Mouse (Mus musculus) kidney, adult 8-10 months (tissue): ENCODE results near the gene Gm5426.
"Not testable (repeated sequence)": the region's sequence is repeated elsewhere in the genome, so short reads cannot be mapped to it uniquely, and the experiment has no call there.

Source experiments
- DNase-seq, 2 experiments: peaks; one replicate each; pipeline ENCODE4 v3.0.0; 2022

Gene Gm5426

DNA sequence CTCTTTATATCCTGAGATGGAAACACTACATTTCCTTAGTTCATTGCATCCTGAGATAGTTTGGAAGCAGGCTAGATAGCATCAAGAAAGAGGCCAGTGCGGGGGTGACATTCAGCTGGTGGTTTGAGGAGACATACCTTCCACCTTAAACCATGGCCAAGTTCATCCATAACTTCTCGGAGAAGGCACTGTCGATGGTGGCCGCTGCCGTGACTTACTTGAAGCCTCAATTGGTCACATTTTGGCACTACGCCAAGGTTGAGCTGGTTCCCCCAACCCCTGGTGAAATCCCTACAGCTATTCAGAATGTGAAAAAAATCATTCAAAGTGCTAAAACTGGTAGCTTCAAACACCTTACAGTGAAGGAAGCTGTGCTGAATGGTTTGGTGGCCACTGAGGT, at the start of gene Gm5426:
Gene Gm5426, plus strand, starts transcription at position 153 of the 400 bp plus-strand sequence.
- not testable (repeated sequence) for DNase-seq

GRCm38 (mm10) chr10:96089744-96090143, 46.7 kb upstream of the Gm5426 start:
- no peak for DNase-seq

- no peak for DNase-seq
Measured at GRCm38 (mm10) chr10:96090388-96090787, 46.0 kb upstream of the Gm5426 start.

DNA sequence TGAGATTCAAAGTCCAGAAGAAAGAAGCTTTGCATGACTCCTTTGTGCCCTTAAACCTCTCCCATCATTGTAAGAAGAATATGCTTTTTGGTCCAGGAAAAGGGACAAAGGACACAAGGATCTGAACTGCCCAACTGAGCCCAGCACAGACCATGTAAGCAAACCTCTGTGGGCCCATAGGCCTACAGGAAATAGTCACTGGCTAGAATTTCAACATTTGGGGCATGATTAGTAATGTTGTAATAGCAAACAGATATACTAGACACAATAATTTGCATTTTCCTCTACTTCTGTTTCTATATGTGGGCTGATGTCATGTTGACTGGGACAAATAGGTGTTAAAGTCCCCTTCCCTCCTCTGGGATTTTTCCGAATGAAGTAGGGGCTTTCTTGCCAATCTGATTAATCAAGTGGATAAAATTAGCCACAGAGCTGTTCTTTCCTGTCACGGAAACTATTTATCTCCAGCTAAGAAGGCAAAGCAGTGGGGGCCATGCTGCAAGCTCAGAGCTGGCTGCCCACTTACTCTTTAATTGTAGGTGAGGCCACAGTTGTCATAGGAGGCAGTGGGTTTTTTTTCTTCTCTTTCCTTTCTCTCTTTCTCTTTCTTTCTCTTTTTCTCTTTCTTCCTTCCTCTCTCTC, 42.4 kb upstream of the Gm5426 start:
- DNase-seq = no peak

- DNase-seq = no peak
Measured at GRCm38 (mm10) chr10:96094559-96094958, 41.8 kb upstream of the Gm5426 start.

GRCm38 (mm10) chr10:96096730-96097129, 39.7 kb upstream of the Gm5426 start:
- DNase-seq = no peak

DNA sequence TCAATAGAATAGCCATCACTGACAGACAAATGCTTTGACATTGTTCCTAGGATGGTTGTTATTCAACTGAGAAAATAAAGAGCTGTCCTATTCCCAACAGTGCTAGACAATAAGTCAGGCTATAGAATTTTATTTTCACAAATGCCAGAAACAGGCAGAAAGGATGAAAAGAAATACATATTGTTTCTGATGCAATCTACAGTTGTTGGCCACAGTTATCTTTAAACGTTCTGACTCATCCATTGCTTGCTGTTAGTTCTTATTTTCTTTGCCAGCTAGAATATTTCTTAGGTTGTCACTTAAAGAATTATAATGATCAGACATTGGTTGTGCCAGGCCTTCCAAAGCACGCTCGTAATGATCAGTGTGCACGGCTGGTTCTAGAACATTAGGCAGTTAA, 35.4 kb upstream of the Gm5426 start:
- DNase-seq = no peak

GRCm38 (mm10) chr10:96104158-96104557, 32.2 kb upstream of the Gm5426 start:
- no peak for DNase-seq

DNA sequence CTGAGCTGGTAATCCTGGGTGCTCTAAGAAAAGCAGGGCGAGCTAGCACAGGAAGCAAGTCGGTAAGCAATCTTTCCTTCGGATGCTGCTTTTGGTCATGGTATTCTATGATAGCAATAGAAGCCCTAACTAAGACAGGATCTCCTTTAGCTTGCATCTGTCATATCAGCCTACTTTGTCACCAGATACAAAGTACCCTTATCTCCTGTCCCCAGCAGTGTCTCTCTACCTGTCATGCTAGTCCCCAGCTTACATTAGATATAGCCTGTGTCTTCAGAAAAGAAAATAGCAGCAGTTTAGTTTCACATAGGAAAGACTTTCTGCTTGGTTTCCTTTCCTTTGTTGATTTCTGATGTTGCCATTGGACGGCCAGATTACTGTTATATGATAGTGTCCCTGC, 31.8 kb upstream of the Gm5426 start:
- DNase-seq = no peak

DNA sequence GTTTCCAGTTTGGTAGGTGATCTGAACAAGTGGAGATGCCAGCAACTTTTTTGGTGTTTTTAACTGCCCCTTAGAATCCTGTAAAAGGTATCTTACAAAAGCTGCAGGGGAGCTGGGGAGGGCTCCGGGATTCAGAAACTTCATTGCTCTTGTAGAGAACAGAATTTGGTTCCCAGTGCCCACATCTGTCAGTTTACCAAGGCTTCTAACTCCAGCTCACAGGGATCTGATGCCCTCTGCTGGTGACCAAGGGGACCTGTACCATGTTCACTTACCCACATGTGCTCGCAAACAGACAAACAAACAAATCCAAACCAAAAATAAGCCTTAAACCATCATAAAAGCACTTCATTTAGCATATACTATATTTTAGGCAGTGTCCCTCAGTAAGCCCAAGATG, 31.3 kb upstream of the Gm5426 start:
- DNase-seq = no peak

- no peak for DNase-seq
Measured at GRCm38 (mm10) chr10:96106972-96107720, 29.3 kb upstream of the Gm5426 start.

- no peak for DNase-seq
Measured at GRCm38 (mm10) chr10:96107825-96108224, 28.6 kb upstream of the Gm5426 start.

DNA sequence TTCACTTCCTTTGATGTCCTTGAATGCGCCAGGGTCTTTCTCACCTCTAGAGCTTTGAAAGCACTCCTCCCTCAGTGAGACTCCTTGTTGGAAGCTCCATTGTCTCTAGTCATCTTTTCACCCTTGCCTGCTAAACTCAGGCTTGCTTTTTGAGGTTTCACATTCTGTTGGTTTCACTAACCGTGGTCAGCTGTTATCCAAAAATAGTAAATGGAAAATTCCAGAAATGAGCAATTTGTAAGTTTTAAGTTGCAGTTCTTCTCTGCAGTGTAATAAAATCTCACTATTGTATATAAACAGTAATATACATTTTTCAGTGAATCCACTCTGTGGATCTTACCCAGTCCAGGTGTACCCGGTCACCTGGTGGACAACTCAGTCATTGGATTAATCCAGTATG, 21.1 kb upstream of the Gm5426 start:
- no peak for DNase-seq

DNA sequence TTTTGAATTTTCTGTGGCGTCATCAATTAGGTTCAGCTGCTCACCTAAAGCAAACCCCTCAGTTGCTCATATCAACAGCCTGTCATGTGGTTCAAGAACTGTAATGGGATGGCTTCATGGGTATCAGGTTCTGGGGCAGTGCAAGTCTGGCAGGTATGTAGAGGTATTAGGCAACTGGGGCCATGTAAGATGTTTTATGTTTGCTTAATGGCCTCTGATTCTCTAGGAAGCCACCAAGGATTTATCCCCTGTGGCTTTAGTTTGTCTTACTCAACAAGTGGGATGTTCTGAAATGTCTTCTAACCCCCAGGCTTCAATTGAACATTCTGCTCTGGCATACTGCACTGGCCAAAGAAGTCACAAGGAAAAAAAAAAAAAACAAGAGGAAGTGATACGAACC, 15.6 kb upstream of the Gm5426 start:
- no peak for DNase-seq

DNA sequence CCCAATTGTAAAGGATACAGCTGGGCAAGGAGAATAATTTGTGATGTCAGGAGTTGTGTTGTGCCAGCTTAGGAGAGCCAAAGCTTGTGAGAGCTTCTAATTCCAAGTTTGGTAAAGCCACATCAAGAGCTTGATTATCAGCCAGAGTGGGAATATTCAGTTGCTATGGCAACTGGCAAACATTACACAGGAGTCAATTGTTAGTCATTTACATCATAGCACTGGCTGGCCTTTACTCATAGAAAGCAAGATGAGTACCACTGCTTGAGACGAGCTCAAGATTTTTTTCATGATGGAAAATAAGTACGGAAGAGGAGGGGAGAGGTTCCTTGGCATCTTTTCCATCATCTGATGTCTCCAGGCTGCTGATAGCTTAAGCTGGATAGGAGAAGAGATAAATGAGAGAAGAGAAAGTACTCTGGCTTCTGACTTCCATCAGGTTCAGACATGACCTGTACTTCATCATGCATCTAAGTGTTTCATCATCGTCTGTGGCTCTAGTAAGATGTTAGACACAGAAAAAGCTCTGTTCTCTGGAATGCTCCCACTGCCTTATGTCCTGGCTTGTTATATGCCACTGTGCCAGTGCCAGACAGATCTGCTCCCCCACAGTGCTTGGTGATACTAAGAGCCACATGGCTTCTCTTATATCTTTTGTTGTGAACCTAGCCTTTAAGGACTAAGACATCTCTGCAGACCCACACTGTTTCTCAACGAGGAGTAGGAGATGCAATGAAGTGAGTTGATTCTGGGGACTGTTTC, 15.0 kb upstream of the Gm5426 start:
- DNase-seq = no peak

GRCm38 (mm10) chr10:96123885-96124284, 12.5 kb upstream of the Gm5426 start:
- no peak for DNase-seq

- no peak for DNase-seq
Measured at GRCm38 (mm10) chr10:96124290-96124689, 12.1 kb upstream of the Gm5426 start.

DNA sequence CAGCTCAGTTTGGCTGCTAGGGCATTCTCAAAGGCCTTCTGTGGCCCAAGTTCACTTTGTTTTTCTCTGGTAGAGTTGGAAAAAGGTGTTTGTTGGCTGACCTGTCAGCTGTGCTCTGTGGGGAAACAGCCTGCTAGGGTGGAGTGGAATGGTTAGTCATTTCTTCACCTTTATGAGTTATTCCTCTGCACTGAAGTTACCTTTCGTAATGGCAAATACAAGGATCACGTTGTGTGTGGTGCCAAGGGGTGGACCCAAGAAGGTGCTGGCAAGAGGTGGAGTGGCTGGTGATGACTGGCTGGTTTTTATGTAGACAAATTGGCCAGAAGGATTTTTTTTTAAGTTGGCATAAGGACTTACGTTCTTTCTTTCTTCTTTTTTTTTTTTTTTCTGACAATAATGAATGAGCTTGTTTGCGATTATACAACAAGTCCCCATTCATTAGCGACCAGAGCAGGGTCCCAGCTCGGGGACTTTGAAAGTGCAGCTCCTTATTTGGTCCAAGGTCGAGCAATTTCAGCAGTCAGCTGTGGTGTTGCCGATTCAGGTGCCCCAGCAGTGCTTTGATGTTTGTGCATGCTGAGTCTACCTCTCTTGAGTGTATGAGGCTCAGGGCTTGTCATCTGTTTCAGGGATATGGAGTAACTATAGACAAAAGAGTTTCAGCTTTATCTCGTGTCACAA, 10.5 kb upstream of the Gm5426 start:
- peak; percentile 63 to 79 for DNase-seq

DNA sequence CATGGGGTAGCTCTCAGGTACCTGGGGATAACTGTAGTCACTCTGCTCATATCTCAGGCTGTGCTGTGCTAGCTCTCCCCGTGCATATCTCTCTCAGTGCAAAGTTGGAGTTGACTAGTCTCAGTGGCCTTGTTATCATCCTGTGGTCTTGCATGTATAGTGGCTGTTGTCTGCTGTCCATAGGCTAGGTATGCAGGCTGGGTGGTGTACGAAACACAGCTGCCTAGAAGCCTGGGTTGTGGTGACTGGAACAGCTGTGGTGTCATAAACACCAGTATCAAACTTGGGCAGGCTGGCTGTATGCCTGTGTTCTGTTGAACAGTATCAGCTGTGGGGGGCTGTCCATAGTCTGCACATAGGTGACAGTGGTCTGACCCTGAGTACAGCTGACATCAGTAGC, 7.2 kb upstream of the Gm5426 start:
- DNase-seq = no peak

DNA sequence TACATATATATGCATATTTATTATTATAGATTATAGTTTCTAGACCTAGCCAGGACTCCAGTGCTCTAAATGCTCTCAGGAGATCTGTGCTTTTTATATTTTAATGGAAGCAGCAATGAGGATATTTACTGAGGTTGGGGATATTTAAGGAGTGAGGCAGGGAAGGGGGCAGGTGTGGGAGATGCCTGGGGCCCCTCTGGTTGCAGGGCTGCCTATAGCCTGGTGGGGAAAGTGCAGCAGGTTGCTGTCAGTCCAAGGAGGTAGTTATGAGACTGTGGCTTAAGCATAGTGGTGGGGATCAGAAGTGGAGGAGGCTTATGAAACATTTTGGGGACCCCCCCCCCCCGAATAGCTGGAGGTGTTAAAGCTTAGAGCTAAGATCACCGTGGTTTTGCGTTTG, 6.0 kb upstream of the Gm5426 start:
- DNase-seq = no peak

- no peak for DNase-seq
Measured at GRCm38 (mm10) chr10:96131112-96131511, 5.3 kb upstream of the Gm5426 start.

DNA sequence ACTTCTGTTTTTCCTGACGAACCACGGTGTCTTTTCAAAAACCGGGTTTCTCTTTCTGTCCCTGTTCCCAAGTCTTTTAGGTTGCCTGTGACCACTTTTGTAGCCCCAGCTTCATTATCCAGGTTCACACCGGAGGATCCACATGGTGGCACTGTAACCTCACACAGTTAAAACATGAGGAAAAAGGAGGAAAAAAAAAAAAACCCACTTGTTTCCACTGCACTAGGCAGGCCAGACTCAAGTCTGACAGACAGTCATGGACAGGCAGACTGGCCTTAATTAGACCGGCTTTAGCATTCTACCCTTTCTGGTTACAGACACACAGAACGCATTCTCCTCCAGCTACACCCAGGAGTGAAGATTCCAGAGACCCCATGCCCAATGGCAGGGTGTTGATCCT, 4.2 kb upstream of the Gm5426 start:
- peak; percentile 11 to 41 for DNase-seq

- no peak for DNase-seq
Measured at GRCm38 (mm10) chr10:96138585-96138984, 2.2 kb downstream of the Gm5426 start.
